Mouse (Mus musculus): ENCODE results near the gene Fggy. TPM values are rescaled to one million over a fixed set of nuclear protein-coding genes. Genes with fewer than 3 reads are reported as not detected.

The Fggy gene
- total RNA-seq, 2 experiments from 2014 or later = 7.1 to 7.2 TPM

- no peak for DNase-seq
- intact Hi-C loops (cut with DNase I) = no loop called here
These were observed 208.1 kb downstream of the Fggy start for GRCm38 (mm10) chr4:95765359-95765758.

DNA sequence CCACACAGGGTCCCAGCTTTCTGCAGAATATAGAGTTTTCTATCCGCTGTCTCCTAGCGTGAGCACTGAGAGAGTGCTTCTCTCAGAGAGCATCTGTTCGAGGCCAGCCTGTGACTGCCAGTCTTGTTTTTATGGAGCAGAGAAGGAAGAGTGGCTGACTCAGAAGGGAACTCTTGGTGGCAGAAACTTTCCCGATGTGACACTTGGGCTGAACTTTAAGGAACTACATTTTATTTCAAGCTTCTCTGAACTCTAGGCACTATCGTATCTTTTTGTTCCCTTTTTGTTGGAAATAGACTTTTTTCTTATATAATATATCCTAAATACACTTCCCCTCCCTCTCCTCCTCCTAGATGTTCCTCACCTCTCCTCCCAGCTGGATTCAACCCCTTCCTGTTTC is 213.2 kb downstream of the Fggy start:
- intact Hi-C loops (cut with DNase I) = no loop called here
- DNase-seq = no peak

DNA sequence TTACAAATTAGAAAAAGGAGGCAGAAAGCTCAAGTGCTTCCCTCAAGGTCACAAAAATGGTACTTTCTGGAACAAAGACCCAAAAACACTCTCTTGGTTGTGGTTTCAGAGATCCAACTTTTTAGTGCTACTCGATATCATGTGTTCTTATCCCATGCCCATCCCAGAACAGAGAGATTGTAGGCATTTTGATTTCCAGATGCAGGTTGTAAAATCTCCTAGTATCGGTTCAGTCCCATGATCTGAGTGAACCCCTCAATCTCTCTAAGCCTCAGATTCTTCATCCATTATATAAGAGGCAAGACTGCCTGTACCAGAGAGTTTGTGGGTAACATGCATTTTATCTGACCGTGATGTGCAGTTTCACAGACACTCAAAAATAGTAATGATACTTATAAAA is 214.2 kb downstream of the Fggy start:
- intact Hi-C loops (cut with DNase I) = no loop called here
- DNase-seq = no peak

DNA sequence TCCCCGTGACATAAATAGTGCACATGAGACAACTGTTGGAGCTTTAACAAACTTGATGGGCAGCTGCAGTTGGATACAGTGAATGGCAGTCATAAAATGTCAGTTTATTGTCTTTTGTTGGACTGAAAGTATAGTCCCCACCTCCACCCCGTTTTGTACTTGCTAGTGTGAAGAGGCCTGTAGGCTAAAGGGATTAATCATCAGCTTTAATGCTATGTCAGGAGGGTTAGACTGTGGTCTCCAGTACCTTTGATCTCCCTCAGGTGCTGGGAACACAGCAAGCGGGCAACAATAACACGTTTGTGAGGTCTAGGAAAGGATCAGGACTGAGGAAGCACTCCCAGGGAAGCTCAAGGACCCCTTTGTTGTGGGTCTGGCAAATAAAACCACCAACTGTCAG is 214.6 kb downstream of the Fggy start:
- intact Hi-C loops (cut with DNase I) = no loop called here
- no peak for DNase-seq

DNA sequence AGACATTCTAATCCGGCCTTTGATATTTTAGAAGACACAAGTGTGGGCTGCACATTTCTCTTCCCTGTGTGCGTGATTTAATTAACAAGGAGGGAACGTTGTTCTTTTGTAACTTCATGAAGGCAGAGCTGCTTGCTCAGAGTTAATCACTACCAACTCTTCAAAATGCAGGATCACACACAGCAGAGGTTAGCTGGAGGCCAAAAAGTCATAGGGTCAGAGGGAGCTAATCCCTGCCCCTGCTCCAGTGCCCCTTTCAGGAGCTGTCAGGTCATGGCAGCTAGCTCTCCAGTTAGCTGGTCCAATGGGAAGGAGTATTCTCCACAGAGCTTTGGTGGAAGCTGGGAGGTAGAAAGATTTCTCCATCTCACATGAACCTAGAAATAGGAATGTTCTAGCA is 215.4 kb downstream of the Fggy start:
- intact Hi-C loops (cut with DNase I) = no loop called here

GRCm38 (mm10) chr4:95775574-95775973 is 218.3 kb downstream of the Fggy start:
- no peak for DNase-seq
- intact Hi-C loops (cut with DNase I) = no loop called here

More for the DNA sequence above, 215.4 kb downstream of the Fggy start:
- no peak for DNase-seq

- DNase-seq = no peak
- intact Hi-C loops (cut with DNase I) = no loop called here
These were observed 220.5 kb downstream of the Fggy start for GRCm38 (mm10) chr4:95777839-95778238.

DNA sequence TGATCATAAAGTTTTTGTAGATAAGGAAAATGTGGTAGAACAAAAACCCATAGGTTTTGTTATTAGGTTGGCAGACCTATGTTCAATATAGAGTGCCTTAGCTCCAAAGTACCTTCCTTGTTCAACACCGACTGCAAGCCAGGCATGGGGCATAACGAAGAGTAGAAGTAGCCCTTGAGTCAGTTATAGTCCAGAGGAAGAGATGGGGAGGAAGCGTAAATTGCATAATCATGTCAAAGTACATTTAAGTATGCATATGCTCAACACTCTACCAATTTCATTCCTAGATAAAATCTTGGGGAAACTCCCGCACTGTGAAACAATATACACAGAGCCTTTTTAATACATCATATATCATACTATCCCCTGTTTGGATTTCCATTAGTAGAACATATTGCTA is 221.2 kb downstream of the Fggy start:
- intact Hi-C loops (cut with DNase I) = no loop called here
- no peak for DNase-seq

DNA sequence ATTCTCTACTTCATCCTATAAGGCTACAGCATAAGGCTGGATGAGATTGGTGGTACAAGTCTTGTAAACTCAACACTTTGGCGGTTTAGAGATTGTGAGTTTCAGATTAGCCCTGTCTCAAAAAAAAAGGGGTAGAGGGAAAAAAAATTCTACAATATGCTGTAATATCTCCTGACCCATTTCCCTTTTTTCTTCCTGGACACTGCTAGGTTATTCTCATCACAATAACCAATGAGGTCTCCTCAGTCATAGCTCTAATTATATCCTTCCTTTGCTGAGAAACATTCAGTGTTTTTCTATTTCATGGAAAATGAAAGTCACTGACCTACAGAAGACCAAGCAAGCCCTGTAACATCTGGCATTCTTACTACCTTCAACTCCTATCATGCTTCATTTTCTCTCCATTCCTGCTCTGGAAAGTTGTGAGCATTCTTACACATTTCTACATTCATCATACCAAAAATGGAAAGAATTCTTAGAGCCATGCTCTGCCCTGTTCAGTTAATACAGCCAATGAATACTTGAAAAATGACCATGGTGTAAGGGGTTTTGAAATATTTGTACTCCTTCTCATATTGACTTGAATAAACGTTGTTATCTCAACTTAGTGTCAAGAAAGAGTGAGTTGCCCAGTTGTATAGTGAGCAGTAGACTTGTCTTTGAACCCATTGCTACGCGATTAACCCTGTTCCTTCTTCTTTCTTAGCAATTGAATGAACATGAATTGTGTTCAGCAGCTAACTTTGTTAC is 227.0 kb downstream of the Fggy start:
- no peak for DNase-seq
- intact Hi-C loops (cut with DNase I) = no loop called here

DNA sequence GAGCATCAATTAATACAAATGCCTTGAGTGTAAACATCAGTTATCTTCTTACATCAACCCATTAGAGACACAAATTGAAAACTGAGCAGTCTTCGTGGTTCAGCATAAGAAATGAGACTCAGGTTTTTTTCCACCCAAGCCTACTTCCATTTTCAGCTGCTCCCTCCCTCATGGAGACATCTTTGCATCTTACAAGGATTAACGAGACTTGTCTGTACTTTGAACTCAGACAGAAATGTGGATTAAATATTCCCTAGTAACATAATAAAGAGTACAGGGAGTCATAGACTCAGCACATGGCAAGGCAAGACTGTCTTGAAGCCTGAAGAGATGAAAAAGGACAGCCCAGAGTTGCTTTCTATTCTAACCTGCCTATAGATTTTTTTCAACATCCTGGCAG is 230.3 kb downstream of the Fggy start:
- no peak for DNase-seq
- intact Hi-C loops (cut with DNase I) = no loop called here

DNA sequence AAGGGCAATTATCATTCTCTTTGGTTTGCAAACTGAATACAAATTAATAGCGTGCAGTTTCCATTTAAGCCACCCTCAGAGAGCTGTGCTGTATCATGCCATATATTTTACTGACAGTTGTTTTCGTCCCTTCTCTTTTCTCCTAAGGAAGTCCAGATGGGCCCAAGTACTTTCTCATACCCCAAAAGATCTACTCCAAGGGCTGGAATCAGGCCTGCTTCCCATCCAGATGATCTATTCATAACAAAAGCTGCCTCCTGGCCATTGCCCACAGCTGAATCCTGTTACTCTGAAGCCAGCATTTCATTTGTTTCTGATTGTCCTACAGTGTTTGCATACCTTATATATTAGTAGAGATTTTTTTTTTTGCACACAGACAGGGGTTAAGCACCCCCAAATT is 231.6 kb downstream of the Fggy start:
- no peak for DNase-seq
- intact Hi-C loops (cut with DNase I) = no loop called here

DNA sequence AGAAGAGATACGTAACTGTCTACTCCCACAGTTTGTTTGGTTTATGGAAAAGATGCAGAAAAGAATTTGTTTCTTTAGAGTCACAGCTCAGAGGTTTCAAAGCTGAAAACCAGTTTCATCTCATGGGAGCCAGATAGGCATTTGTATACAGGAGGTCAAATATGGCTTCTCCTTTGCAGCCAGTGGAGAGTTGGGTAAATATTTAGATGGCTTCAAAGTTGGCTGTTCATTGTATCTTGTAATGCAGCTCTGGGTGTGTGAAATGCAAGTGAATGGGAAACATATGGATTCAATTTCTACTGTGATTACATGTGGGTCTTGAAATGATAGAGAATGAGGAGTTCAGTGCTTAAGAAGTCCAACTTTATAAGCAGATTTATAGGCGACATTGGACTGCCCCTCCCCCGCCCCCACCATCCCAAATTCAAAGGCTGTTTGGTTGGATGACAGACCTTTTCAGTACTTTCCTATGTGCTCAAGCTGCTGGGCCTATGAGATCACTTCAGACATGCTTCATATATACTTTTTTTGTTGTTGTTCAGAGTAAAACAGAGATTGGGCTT is 234.7 kb downstream of the Fggy start:
- intact Hi-C loops (cut with DNase I) = no loop called here

GRCm38 (mm10) chr4:95793647-95794328 is 236.5 kb downstream of the Fggy start:
- no peak for DNase-seq
- intact Hi-C loops (cut with DNase I) = no loop called here

More for the DNA sequence above, 234.7 kb downstream of the Fggy start:
- no peak for DNase-seq

- intact Hi-C loops (cut with DNase I) = no loop called here
- DNase-seq = no peak
These were observed 237.3 kb downstream of the Fggy start for GRCm38 (mm10) chr4:95794651-95795050.

GRCm38 (mm10) chr4:95795283-95795682 is 238.0 kb downstream of the Fggy start:
- intact Hi-C loops (cut with DNase I) = no loop called here
- DNase-seq = no peak

DNA sequence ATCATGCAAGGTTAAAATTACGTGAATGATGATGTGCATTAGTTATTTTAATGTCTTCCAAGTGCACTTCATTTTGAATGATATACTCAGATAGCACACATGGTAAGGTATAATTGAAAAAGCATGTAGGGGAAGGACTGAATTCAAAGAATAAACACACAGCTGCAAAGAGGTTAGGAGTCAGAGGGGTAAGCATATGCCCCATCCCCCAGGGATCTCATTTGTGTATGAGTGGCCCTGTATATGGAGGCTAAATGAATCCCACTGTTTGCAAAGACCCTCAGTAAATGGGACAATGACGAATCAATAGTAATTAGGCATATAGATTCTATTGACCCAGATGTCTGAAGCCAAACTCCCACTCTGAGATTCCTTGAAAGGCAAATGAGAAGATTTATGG is 262.3 kb downstream of the Fggy start:
- DNase-seq = no peak
- intact Hi-C loops (cut with DNase I) = no loop called here

GRCm38 (mm10) chr4:95821906-95822579 is 264.7 kb downstream of the Fggy start:
- no peak for DNase-seq
- intact Hi-C loops (cut with DNase I) = no loop called here

GRCm38 (mm10) chr4:95828164-95828563 is 270.9 kb downstream of the Fggy start:
- intact Hi-C loops (cut with DNase I) = no loop called here
- no peak for DNase-seq

- intact Hi-C loops (cut with DNase I) = no loop called here
- DNase-seq = no peak
These were observed 273.0 kb downstream of the Fggy start for GRCm38 (mm10) chr4:95830320-95830719.

- no peak for DNase-seq
- intact Hi-C loops (cut with DNase I) = no loop called here
These were observed 282.6 kb downstream of the Fggy start for GRCm38 (mm10) chr4:95839860-95840259.

- DNase-seq = no peak
These were observed 283.2 kb downstream of the Fggy start for GRCm38 (mm10) chr4:95840389-95841053.

More at GRCm38 (mm10) chr4:95840389-95841053, 283.2 kb downstream of the Fggy start:
- intact Hi-C loops (cut with DNase I) = no loop called here

All from heart, postnatal 36 days (tissue).